ENCODE assay signal across 32 mouse cellular contexts in genomic region chr6:142689673-142690072, GRCm38 (mm10). TPM values are rescaled to one million over a fixed set of nuclear protein-coding genes. Genes with fewer than 3 reads are reported as not detected.
A peak's percentile ranks its signal among the peaks of the same experiment; 100 is the strongest.
DNase-seq lines count a peak whose midpoint lies in the region; ATAC-seq and TF ChIP-seq lines count a peak whose summit lies in the region.
"Had no signal": no experiment of that assay in that cellular context is flagged by ENCODE, and none has a peak within 500 bp of the region (broad histone marks: within the 10 kb centered on the region; RNA-seq: fewer than 3 reads in every experiment).

No protein-coding gene starts in this region.

- no peak overlapping the region for H3K27ac ChIP-seq in embryonic facial prominence, embryonic 11.5 days (replicated peaks; ENCODE audit: low read depth, low read length)
- H3K27ac ChIP-seq in embryonic facial prominence, embryonic 10.5 days (replicated peaks): no peak overlapping the region
- peak overlapping the region; percentile 71 for H3K27ac ChIP-seq in heart, embryonic 12.5 days (ENCODE audit: poor library complexity, severe bottlenecking)
- peak overlapping the region; percentile 90 for H3K27ac ChIP-seq in heart, postnatal 0 days (ENCODE audit: low read depth)
- no peak overlapping the region for H3K27ac ChIP-seq in limb, embryonic 10.5 days
- H3K27ac ChIP-seq in midbrain, embryonic 15.5 days: no peak overlapping the region
- H3K27ac ChIP-seq: hindbrain, embryonic 12.5 days; hindbrain, postnatal 0 days; intestine, embryonic 15.5 days; limb, embryonic 12.5 days; liver, embryonic 15.5 days; midbrain, embryonic 12.5 days; stomach, embryonic 15.5 days had no signal

- H3K36me3 ChIP-seq in embryonic facial prominence, embryonic 11.5 days (replicated peaks; ENCODE audit: control insufficient read depth, insufficient read depth, low read depth, low read length): no peaks in the 10 kb centered on the region
- no peaks in the 10 kb centered on the region for H3K36me3 ChIP-seq in embryonic facial prominence, embryonic 10.5 days (replicated peaks)
- H3K36me3 ChIP-seq in heart, embryonic 12.5 days: peaks cover 47% of the 10 kb centered on the region
- peaks cover 62% of the 10 kb centered on the region for H3K36me3 ChIP-seq in heart, postnatal 0 days (replicated peaks; ENCODE audit: control insufficient read depth, insufficient read depth, low read length)
- H3K36me3 ChIP-seq in limb, embryonic 10.5 days: no peaks in the 10 kb centered on the region
- no peaks in the 10 kb centered on the region for H3K36me3 ChIP-seq in midbrain, embryonic 15.5 days (replicated peaks)
- H3K36me3 ChIP-seq: hindbrain, embryonic 12.5 days; intestine, embryonic 15.5 days; limb, embryonic 12.5 days; liver, embryonic 15.5 days; midbrain, embryonic 12.5 days; stomach, embryonic 15.5 days had no signal

- H3K4me1 ChIP-seq in embryonic facial prominence, embryonic 11.5 days (ENCODE audit: control insufficient read depth, insufficient read depth, low read length): no peaks in the 10 kb centered on the region
- no peaks in the 10 kb centered on the region for H3K4me1 ChIP-seq in embryonic facial prominence, embryonic 10.5 days
- peaks cover 16% of the 10 kb centered on the region for H3K4me1 ChIP-seq in heart, embryonic 12.5 days (replicated peaks)
- no peaks in the 10 kb centered on the region for H3K4me1 ChIP-seq in heart, postnatal 0 days (ENCODE audit: control insufficient read depth, insufficient read depth)
- no peaks in the 10 kb centered on the region for H3K4me1 ChIP-seq in limb, embryonic 10.5 days
- H3K4me1 ChIP-seq in midbrain, embryonic 15.5 days: no peaks in the 10 kb centered on the region
- H3K4me1 ChIP-seq: hindbrain, embryonic 12.5 days; intestine, embryonic 15.5 days; limb, embryonic 12.5 days; liver, embryonic 15.5 days; megakaryocyte, embryonic 14.5 days; midbrain, embryonic 12.5 days; stomach, embryonic 15.5 days had no signal

- no peaks in the 10 kb centered on the region for H3K27me3 ChIP-seq in embryonic facial prominence, embryonic 11.5 days (ENCODE audit: control insufficient read depth, insufficient read depth, low read length)
- no peaks in the 10 kb centered on the region for H3K27me3 ChIP-seq in embryonic facial prominence, embryonic 10.5 days (replicated peaks; ENCODE audit: low read depth, poor library complexity, severe bottlenecking)
- no peaks in the 10 kb centered on the region for H3K27me3 ChIP-seq in heart, embryonic 12.5 days (replicated peaks)
- no peaks in the 10 kb centered on the region for H3K27me3 ChIP-seq in heart, postnatal 0 days (ENCODE audit: control insufficient read depth, insufficient read depth, low read length)
- H3K27me3 ChIP-seq in limb, embryonic 10.5 days (ENCODE audit: low read depth, poor library complexity, severe bottlenecking): no peaks in the 10 kb centered on the region
- H3K27me3 ChIP-seq in midbrain, embryonic 15.5 days (replicated peaks): no peaks in the 10 kb centered on the region
- H3K27me3 ChIP-seq: CH12.LX; hindbrain, embryonic 12.5 days; intestine, embryonic 15.5 days; limb, embryonic 12.5 days; liver, embryonic 15.5 days; midbrain, embryonic 12.5 days; stomach, embryonic 15.5 days had no signal

- H3K4me2 ChIP-seq in embryonic facial prominence, embryonic 11.5 days (ENCODE audit: low read depth, low read length): no peak overlapping the region
- no peak overlapping the region for H3K4me2 ChIP-seq in heart, embryonic 12.5 days
- no peak overlapping the region for H3K4me2 ChIP-seq in heart, postnatal 0 days (ENCODE audit: low read depth, low read length)
- no peak overlapping the region for H3K4me2 ChIP-seq in midbrain, embryonic 15.5 days
- H3K4me2 ChIP-seq: hindbrain, embryonic 12.5 days; intestine, embryonic 15.5 days; limb, embryonic 12.5 days; liver, embryonic 15.5 days; lung, embryonic 14.5 days; midbrain, embryonic 12.5 days; stomach, embryonic 15.5 days had no signal

- H3K4me3 ChIP-seq in embryonic facial prominence, embryonic 11.5 days (ENCODE audit: low read depth, low read length): no peak overlapping the region
- no peak overlapping the region for H3K4me3 ChIP-seq in embryonic facial prominence, embryonic 10.5 days
- no peak overlapping the region for H3K4me3 ChIP-seq in heart, embryonic 12.5 days
- no peak overlapping the region for H3K4me3 ChIP-seq in heart, postnatal 0 days (ENCODE audit: low read depth, low read length)
- H3K4me3 ChIP-seq in limb, embryonic 10.5 days: no peak overlapping the region
- H3K4me3 ChIP-seq in midbrain, embryonic 15.5 days: no peak overlapping the region
- H3K4me3 ChIP-seq: erythroblast, embryonic 14.5 days; hindbrain, embryonic 12.5 days; intestine, embryonic 15.5 days; limb, embryonic 12.5 days; liver, embryonic 15.5 days; megakaryocyte, embryonic 14.5 days; midbrain, embryonic 12.5 days; stomach, embryonic 15.5 days had no signal

- peak; percentile 97 for TF ChIP-seq EP300 in heart, postnatal 0 days (IDR thresholded peaks at IDR 0.05; ENCODE audit: low read depth)

- 85% methylated on average over 11 of the region's 11 CpGs for WGBS in embryonic facial prominence, embryonic 11.5 days
- WGBS in embryonic facial prominence, embryonic 10.5 days: 90% methylated on average over 11 of the region's 11 CpGs
- WGBS in heart, embryonic 12.5 days: 49% methylated on average over 11 of the region's 11 CpGs
- 41% methylated on average over 11 of the region's 11 CpGs for WGBS in heart, postnatal 0 days
- 81% methylated on average over 11 of the region's 11 CpGs for WGBS in limb, embryonic 10.5 days
- 94% methylated on average over 11 of the region's 11 CpGs for WGBS in midbrain, embryonic 15.5 days

- 0 out of 2 replicates have a peak, but pooled peaks have one; percentile 59 for ATAC-seq in embryonic facial prominence, embryonic 11.5 days (replicated peaks; ENCODE audit: insufficient number of reproducible peaks, low FRiP score, low TSS enrichment, low read depth)
- ATAC-seq in heart, embryonic 12.5 days (ENCODE audit: insufficient number of reproducible peaks, low FRiP score): peak; percentile 74
- ATAC-seq in heart, postnatal 0 days (ENCODE audit: insufficient read depth, low read depth): peak; percentile 96
- no peak for ATAC-seq in midbrain, embryonic 15.5 days (replicated peaks)
- ATAC-seq: activated CD4-positive, CD25-positive, alpha-beta regulatory T cell, adult 4 months; forebrain, postnatal 0 days; hindbrain, postnatal 0 days; intestine, embryonic 15.5 days had no signal

- H3K9ac ChIP-seq in embryonic facial prominence, embryonic 11.5 days (replicated peaks; ENCODE audit: low read length): no peak overlapping the region
- no peak overlapping the region for H3K9ac ChIP-seq in heart, embryonic 12.5 days
- H3K9ac ChIP-seq in heart, postnatal 0 days (replicated peaks; ENCODE audit: low read depth, low read length): no peak overlapping the region
- H3K9ac ChIP-seq in midbrain, embryonic 15.5 days: no peak overlapping the region
- H3K9ac ChIP-seq: forebrain, postnatal 0 days; hindbrain, embryonic 12.5 days; intestine, embryonic 15.5 days; limb, embryonic 12.5 days; liver, embryonic 15.5 days; lung, embryonic 14.5 days; midbrain, embryonic 12.5 days; stomach, embryonic 15.5 days had no signal

- no peak for DNase-seq in embryonic facial prominence, embryonic 11.5 days (ENCODE audit: low spot score)
- DNase-seq in embryonic facial prominence, embryonic 10.5 days (ENCODE audit: low spot score): no peak
- DNase-seq in heart, postnatal 0 days (ENCODE audit: low spot score): peak; percentile 76
- DNase-seq in limb, embryonic 10.5 days (ENCODE audit: low spot score): peak; percentile 45
- no peak for DNase-seq in layer of hippocampus, postnatal 10 days (ENCODE audit: low spot score in 2 of 2)
- no peak for DNase-seq in cerebellum, adult 8-10 months
- DNase-seq: adrenal gland, adult 2 months; adrenal gland, postnatal 36 days; cerebellum, adult 9-10 months; cerebellum, postnatal 36 days; embryo, embryonic 11 days; forebrain, postnatal 0 days; gastrocnemius, postnatal 10 days; kidney, adult 2 months; kidney, postnatal 4 days; lung, embryonic 14.5 days; lung, postnatal 36 days; retina, postnatal 1 day; right cerebral cortex, postnatal 25 days had no signal

- no peaks in the 10 kb centered on the region for H3K9me3 ChIP-seq in embryonic facial prominence, embryonic 11.5 days (replicated peaks; ENCODE audit: control insufficient read depth, low read length)
- no peaks in the 10 kb centered on the region for H3K9me3 ChIP-seq in embryonic facial prominence, embryonic 10.5 days
- H3K9me3 ChIP-seq in heart, embryonic 12.5 days (replicated peaks): no peaks in the 10 kb centered on the region
- H3K9me3 ChIP-seq in heart, postnatal 0 days (replicated peaks; ENCODE audit: control insufficient read depth, low read length): no peaks in the 10 kb centered on the region
- no peaks in the 10 kb centered on the region for H3K9me3 ChIP-seq in limb, embryonic 10.5 days (replicated peaks)
- H3K9me3 ChIP-seq in midbrain, embryonic 15.5 days: no peaks in the 10 kb centered on the region
- H3K9me3 ChIP-seq: hindbrain, embryonic 12.5 days; intestine, embryonic 15.5 days; limb, embryonic 12.5 days; liver, embryonic 15.5 days; megakaryocyte, embryonic 14.5 days; midbrain, embryonic 12.5 days; stomach, embryonic 15.5 days had no signal

- TF ChIP-seq CTCF in heart, postnatal 0 days (IDR thresholded peaks at IDR 0.05; ENCODE audit: low read depth): no peak

RNA-seq across cellular contexts. Expression of gene Abcc9, which starts 12.4 kb away (rescaled TPM):
- 1.8 and 2.0 TPM in 2 replicates for polyA plus RNA-seq in embryonic facial prominence, embryonic 11.5 days (2014; fragmentation: Nextera tagmentation; extraction: Ambion mirVana)
- polyA plus RNA-seq in embryonic facial prominence, embryonic 10.5 days (2016; fragmentation: Nextera tagmentation; extraction: Ambion mirVana): 1.4 and 1.5 TPM in 2 replicates
- 22.7 and 24.3 TPM in 2 replicates for polyA plus RNA-seq in heart, embryonic 12.5 days (2016; fragmentation: Nextera tagmentation; extraction: Ambion mirVana)
- total RNA-seq in heart, postnatal 0 days (2014; rRNA removed; ENCODE audit: low replicate concordance): 104 and 108 TPM in 2 replicates
- polyA plus RNA-seq in heart, postnatal 0 days (2015; fragmentation: Nextera tagmentation; extraction: Ambion mirVana): 18.8 and 21.0 TPM in 2 replicates
- polyA plus RNA-seq in limb, embryonic 10.5 days (2016; fragmentation: Nextera tagmentation; extraction: Ambion mirVana): 1.1 and 1.2 TPM in 2 replicates
- polyA plus RNA-seq in midbrain, embryonic 15.5 days (2015; fragmentation: Nextera tagmentation; extraction: Ambion mirVana): 3.1 and 3.6 TPM in 2 replicates
- total RNA-seq in layer of hippocampus, postnatal 10 days (2021): 1 to 10 TPM; 7.5 to 9.1 TPM
- total RNA-seq: CH12.LX had no signal
- polyA plus RNA-seq: activated CD4-positive, CD25-positive, alpha-beta regulatory T cell, adult 4 months; erythroblast, embryonic 14.5 days had no signal

Comparison
In these comparisons a context has a peak if more than half of its experiments do, and no peak if none do; other contexts are left out.
1. DNase-seq: peak in heart, postnatal 0 days (single experiment) and limb, embryonic 10.5 days (single experiment); none in embryonic facial prominence, embryonic 11.5 days (single experiment), embryonic facial prominence, embryonic 10.5 days (single experiment), layer of hippocampus, postnatal 10 days (0 of 2) and cerebellum, adult 8-10 months (single experiment).
2. H3K27ac ChIP-seq: peak in heart, embryonic 12.5 days (single experiment) and heart, postnatal 0 days (single experiment); none in embryonic facial prominence, embryonic 11.5 days (single experiment), embryonic facial prominence, embryonic 10.5 days (single experiment), limb, embryonic 10.5 days (single experiment) and midbrain, embryonic 15.5 days (single experiment).